Mouse (Mus musculus): ENCODE data around the gene Gatd1.

DNA sequence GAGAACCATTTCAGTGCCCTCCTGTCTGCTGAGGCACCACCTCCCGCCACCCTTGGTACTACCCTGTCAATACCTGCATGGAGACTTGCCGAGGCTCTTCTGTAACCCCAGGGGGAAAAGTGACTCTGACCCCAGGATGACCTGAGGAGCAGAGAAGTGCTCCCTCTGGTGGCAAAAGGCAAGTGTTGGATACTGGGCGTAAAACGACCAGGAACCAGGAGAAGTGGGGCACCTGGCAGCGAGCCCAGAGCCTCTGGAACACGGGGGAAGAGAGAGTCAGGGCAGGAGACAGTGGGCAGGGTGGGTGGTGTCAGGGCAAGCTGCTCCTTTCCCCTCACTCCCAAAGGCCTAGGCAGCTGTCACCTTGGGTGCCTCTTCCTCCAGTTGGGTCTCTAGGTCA is 26.7 kb upstream of the Gatd1 start:
- TF ChIP-seq POLR2A (IDR thresholded peaks at IDR 0.05; ENCODE audit: borderline replicate concordance, low read depth, low read length), result no peak
- peak; percentile 93 for TF ChIP-seq CTCF (IDR thresholded peaks at IDR 0.05; ENCODE audit: low read depth, low read length)
